Mouse (Mus musculus): Measurements from ENCODE around the gene Tnpo2. TPM values are rescaled to one million over a fixed set of nuclear protein-coding genes. Genes with fewer than 3 reads are reported as not detected.

The Tnpo2 gene
- polyA plus RNA-seq, 1 experiment from 2014 or later: 15.5 TPM

DNA sequence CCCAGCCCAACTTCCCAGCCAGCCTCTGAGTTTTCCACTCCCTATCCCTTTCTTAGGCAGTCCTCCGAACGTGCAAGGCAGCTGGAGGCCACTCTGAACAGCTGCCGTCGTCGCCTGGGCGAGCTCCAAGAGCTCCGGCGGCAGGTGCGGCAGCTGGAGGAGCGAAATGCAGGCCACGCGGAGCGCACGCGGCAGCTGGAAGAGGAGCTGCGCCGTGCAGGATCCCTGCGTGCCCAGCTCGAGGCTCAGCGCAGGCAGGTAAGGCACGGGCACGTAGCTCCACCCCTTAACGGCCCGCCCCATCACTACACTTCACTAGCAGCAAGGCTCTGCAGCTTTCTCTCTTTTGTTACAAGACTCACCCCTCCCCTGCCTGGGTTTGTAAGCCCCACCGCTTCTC lies 41.0 kb upstream of the Tnpo2 start:
- H3K4me2 ChIP-seq (ENCODE audit: low read length): no peak overlapping the region
- DNase-seq (ENCODE audit: low spot score): no peak

GRCm38 (mm10) chr8:84996978-84997377 lies 39.7 kb upstream of the Tnpo2 start:
- Histone ChIP-seq H3K4me3 (ENCODE audit: low read depth, low read length) (no peak overlapping the region), H3K9me3 (ENCODE audit: control insufficient read depth, low read length) (no peaks in the 10 kb centered on the region), H3K27ac (ENCODE audit: low read depth) (no peak overlapping the region), H3K9ac (ENCODE audit: low read length) (no peak overlapping the region), H3K27me3 (replicated peaks; ENCODE audit: control insufficient read depth, insufficient read depth, low read length) (no peaks in the 10 kb centered on the region), H3K4me2 (ENCODE audit: low read length) (no peak overlapping the region), H3K4me1 (replicated peaks; ENCODE audit: control insufficient read depth, insufficient read depth, low read length) (no peaks in the 10 kb centered on the region), H3K36me3 (ENCODE audit: control insufficient read depth, insufficient read depth, low read length) (no peaks in the 10 kb centered on the region)
- WGBS: 86% methylated on average over 5 of the region's 5 CpGs
- DNase-seq (ENCODE audit: low spot score) (no peak), ATAC-seq (replicated peaks; ENCODE audit: low FRiP score, low TSS enrichment, low read depth) (no peak)

More for the DNA sequence above, 41.0 kb upstream of the Tnpo2 start:
- H3K9me3 ChIP-seq (ENCODE audit: control insufficient read depth, low read length): no peaks in the 10 kb centered on the region
- ATAC-seq (replicated peaks; ENCODE audit: low FRiP score, low TSS enrichment, low read depth): no peak
- H3K4me3 ChIP-seq (ENCODE audit: low read depth, low read length): no peak overlapping the region
- H3K4me1 ChIP-seq (replicated peaks; ENCODE audit: control insufficient read depth, insufficient read depth, low read length): no peaks in the 10 kb centered on the region
- WGBS: 35% methylated on average over 25 of the region's 25 CpGs
- H3K36me3 ChIP-seq (ENCODE audit: control insufficient read depth, insufficient read depth, low read length): no peaks in the 10 kb centered on the region
- H3K9ac ChIP-seq (ENCODE audit: low read length): no peak overlapping the region
- no peaks in the 10 kb centered on the region for H3K27me3 ChIP-seq (replicated peaks; ENCODE audit: control insufficient read depth, insufficient read depth, low read length)
- H3K27ac ChIP-seq (ENCODE audit: low read depth): no peak overlapping the region

- Histone ChIP-seq H3K9me3 (ENCODE audit: control insufficient read depth, low read length) (no peaks in the 10 kb centered on the region), H3K4me2 (ENCODE audit: low read length) (peak overlapping the region; percentile 11; the same call in 1 of the 2 replicates), H3K27ac (ENCODE audit: low read depth) (no peak overlapping the region), H3K4me1 (replicated peaks; ENCODE audit: control insufficient read depth, insufficient read depth, low read length) (no peaks in the 10 kb centered on the region), H3K4me3 (ENCODE audit: low read depth, low read length) (no peak overlapping the region), H3K36me3 (ENCODE audit: control insufficient read depth, insufficient read depth, low read length) (0 out of 2 replicates have a peak, but pooled peaks cover 5% of the 10 kb centered on the region), H3K27me3 (replicated peaks; ENCODE audit: control insufficient read depth, insufficient read depth, low read length) (no peaks in the 10 kb centered on the region), H3K9ac (ENCODE audit: low read length) (no peak overlapping the region)
- DNase-seq (ENCODE audit: low spot score): peak; percentile 93
- peak; percentile 70 for ATAC-seq (replicated peaks; ENCODE audit: low FRiP score, low TSS enrichment, low read depth)
- 13% methylated on average over 19 of the region's 19 CpGs for WGBS
Observed at GRCm38 (mm10) chr8:84997649-84998295, 38.9 kb upstream of the Tnpo2 start.

DNA sequence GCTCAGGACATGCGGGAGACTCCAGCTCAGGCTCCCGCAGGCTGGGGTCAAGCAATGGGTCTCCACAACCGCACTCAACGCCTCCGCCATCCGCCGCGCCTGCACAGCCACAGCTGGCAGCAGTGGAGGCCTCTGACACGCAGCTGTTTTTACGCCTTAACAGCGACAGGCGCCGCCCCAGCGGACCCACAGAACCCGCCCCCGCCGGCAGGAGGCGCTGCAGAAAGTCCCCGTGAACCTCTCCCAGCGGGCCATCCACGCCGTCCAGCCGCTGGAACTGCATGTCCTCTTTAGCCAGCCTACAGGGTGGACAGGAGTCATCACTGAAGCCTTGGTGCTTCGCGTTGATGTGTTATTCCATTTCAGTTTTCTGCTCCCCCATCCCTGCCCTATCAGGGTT lies 29.0 kb upstream of the Tnpo2 start:
- DNase-seq (ENCODE audit: low spot score) (peak; percentile 68), ATAC-seq (replicated peaks; ENCODE audit: low FRiP score, low TSS enrichment, low read depth) (no peak)
- Histone ChIP-seq H3K9me3 (ENCODE audit: control insufficient read depth, low read length) (no peaks in the 10 kb centered on the region), H3K27ac (ENCODE audit: low read depth) (no peak overlapping the region), H3K27me3 (replicated peaks; ENCODE audit: control insufficient read depth, insufficient read depth, low read length) (peaks cover 38% of the 10 kb centered on the region), H3K36me3 (ENCODE audit: control insufficient read depth, insufficient read depth, low read length) (0 out of 2 replicates have a peak, but pooled peaks cover 3% of the 10 kb centered on the region), H3K9ac (ENCODE audit: low read length) (no peak overlapping the region), H3K4me1 (replicated peaks; ENCODE audit: control insufficient read depth, insufficient read depth, low read length) (no peaks in the 10 kb centered on the region), H3K4me2 (ENCODE audit: low read length) (no peak overlapping the region), H3K4me3 (ENCODE audit: low read depth, low read length) (no peak overlapping the region)
- 20% methylated on average over 25 of the region's 25 CpGs for WGBS

DNA sequence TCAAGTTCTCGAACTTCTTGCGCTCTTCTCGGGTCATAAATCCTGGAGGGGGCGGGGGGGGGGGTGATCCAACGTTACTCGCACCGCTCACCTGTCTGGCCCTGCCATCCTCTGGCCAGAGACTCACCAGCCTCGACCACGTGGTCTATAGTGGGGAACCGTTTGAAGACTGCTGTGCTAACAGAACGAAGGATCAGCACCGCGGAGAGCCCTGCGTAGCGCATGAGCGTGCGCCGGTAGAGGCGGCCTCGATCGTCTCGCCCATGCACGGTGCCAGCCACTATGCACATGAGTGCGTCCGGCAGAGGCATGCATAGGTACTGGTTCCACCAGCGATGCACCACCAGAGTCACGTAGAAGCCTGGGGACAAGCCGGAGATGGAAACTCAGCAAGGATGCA lies 25.5 kb upstream of the Tnpo2 start:
- WGBS: 12% methylated on average over 28 of the region's 28 CpGs
- Histone ChIP-seq H3K9me3 (ENCODE audit: control insufficient read depth, low read length) (no peaks in the 10 kb centered on the region), H3K36me3 (ENCODE audit: control insufficient read depth, insufficient read depth, low read length) (no peaks in the 10 kb centered on the region), H3K27ac (ENCODE audit: low read depth) (no peak overlapping the region), H3K4me1 (replicated peaks; ENCODE audit: control insufficient read depth, insufficient read depth, low read length) (no peaks in the 10 kb centered on the region), H3K4me3 (ENCODE audit: low read depth, low read length) (no peak overlapping the region), H3K9ac (ENCODE audit: low read length) (no peak overlapping the region), H3K4me2 (ENCODE audit: low read length) (no peak overlapping the region), H3K27me3 (replicated peaks; ENCODE audit: control insufficient read depth, insufficient read depth, low read length) (peaks cover 53% of the 10 kb centered on the region)
- DNase-seq (ENCODE audit: low spot score) (no peak), ATAC-seq (replicated peaks; ENCODE audit: low FRiP score, low TSS enrichment, low read depth) (no peak)

- Histone ChIP-seq H3K36me3 (ENCODE audit: control insufficient read depth, insufficient read depth, low read length) (peaks cover 9% of the 10 kb centered on the region), H3K4me3 (ENCODE audit: low read depth, low read length) (peak overlapping the region; percentile 17), H3K9me3 (ENCODE audit: control insufficient read depth, low read length) (no peaks in the 10 kb centered on the region), H3K27me3 (replicated peaks; ENCODE audit: control insufficient read depth, insufficient read depth, low read length) (peaks cover 45% of the 10 kb centered on the region), H3K4me2 (ENCODE audit: low read length) (peak overlapping the region; percentile 46), H3K27ac (ENCODE audit: low read depth) (no peak overlapping the region), H3K4me1 (replicated peaks; ENCODE audit: control insufficient read depth, insufficient read depth, low read length) (no peaks in the 10 kb centered on the region), H3K9ac (ENCODE audit: low read length) (no peak overlapping the region)
- WGBS: 3% methylated on average over 23 of the region's 26 CpGs
- DNase-seq (ENCODE audit: low spot score) (peak; percentile 83), ATAC-seq (replicated peaks; ENCODE audit: low FRiP score, low TSS enrichment, low read depth) (peak; percentile 59)
Observed at GRCm38 (mm10) chr8:85013230-85013840, 23.4 kb upstream of the Tnpo2 start.

- peaks cover 20% of the 10 kb centered on the region for H3K36me3 ChIP-seq (ENCODE audit: control insufficient read depth, insufficient read depth, low read length)
- peak within 1 kb of the TSS; percentile 17 for H3K4me3 ChIP-seq (ENCODE audit: low read depth, low read length)
- H3K9me3 ChIP-seq (ENCODE audit: control insufficient read depth, low read length): no peaks in the 10 kb centered on the region
- 53% methylated on average over 2 of the region's 2 CpGs for WGBS
- ATAC-seq (replicated peaks; ENCODE audit: low FRiP score, low TSS enrichment, low read depth) (no peak), DNase-seq (ENCODE audit: low spot score) (no peak)
- peak within 1 kb of the TSS; percentile 46 for H3K4me2 ChIP-seq (ENCODE audit: low read length)
- no peak within 1 kb of the TSS for H3K9ac ChIP-seq (ENCODE audit: low read length)
- peaks cover 37% of the 10 kb centered on the region for H3K27me3 ChIP-seq (replicated peaks; ENCODE audit: control insufficient read depth, insufficient read depth, low read length)
- H3K27ac ChIP-seq (ENCODE audit: low read depth): no peak within 1 kb of the TSS
- no peaks in the 10 kb centered on the region for H3K4me1 ChIP-seq (replicated peaks; ENCODE audit: control insufficient read depth, insufficient read depth, low read length)
Observed at GRCm38 (mm10) chr8:85014431-85014830, 22.3 kb upstream of the Tnpo2 start, which contains the start of gene Best2. Gene Best2, minus strand, starts transcription at chr8:85014531.

GRCm38 (mm10) chr8:85016724-85017123 lies 20.0 kb upstream of the Tnpo2 start:
- H3K9ac ChIP-seq (ENCODE audit: low read length): no peak overlapping the region
- H3K4me1 ChIP-seq (replicated peaks; ENCODE audit: control insufficient read depth, insufficient read depth, low read length): no peaks in the 10 kb centered on the region
- peaks cover 19% of the 10 kb centered on the region for H3K27me3 ChIP-seq (replicated peaks; ENCODE audit: control insufficient read depth, insufficient read depth, low read length)
- no peak overlapping the region for H3K4me2 ChIP-seq (ENCODE audit: low read length)
- peaks cover 35% of the 10 kb centered on the region for H3K36me3 ChIP-seq (ENCODE audit: control insufficient read depth, insufficient read depth, low read length)
- no peaks in the 10 kb centered on the region for H3K9me3 ChIP-seq (ENCODE audit: control insufficient read depth, low read length)
- no peak for DNase-seq (ENCODE audit: low spot score)
- H3K27ac ChIP-seq (ENCODE audit: low read depth): no peak overlapping the region
- WGBS: 68% methylated on average over 10 of the region's 10 CpGs
- no peak for ATAC-seq (replicated peaks; ENCODE audit: low FRiP score, low TSS enrichment, low read depth)
- no peak overlapping the region for H3K4me3 ChIP-seq (ENCODE audit: low read depth, low read length)

DNA sequence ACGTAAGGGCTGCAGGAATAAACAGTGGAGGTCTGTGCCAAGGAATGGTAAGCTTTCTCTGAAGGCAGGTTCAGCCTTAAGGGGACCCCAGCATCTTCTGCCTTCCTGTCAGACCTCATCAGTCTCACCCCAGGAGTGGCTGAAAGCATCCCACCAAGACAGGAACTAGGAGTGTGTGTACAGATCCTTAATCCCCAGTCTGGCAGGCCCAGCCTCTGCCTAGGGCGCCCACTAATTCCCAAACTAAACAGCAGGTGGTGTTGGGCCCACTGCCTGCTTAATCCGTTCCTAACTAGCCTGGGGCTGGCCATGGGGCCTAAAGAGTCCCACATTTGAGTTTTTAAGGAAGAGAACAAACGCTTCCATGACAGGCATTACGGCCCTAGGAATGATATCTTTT lies 19.5 kb upstream of the Tnpo2 start:
- 44% methylated on average over 5 of the region's 5 CpGs for WGBS
- Histone ChIP-seq H3K4me3 (ENCODE audit: low read depth, low read length) (no peak overlapping the region), H3K27me3 (replicated peaks; ENCODE audit: control insufficient read depth, insufficient read depth, low read length) (peaks cover 18% of the 10 kb centered on the region; the same call in 1 of the 2 replicates), H3K4me1 (replicated peaks; ENCODE audit: control insufficient read depth, insufficient read depth, low read length) (no peaks in the 10 kb centered on the region), H3K27ac (ENCODE audit: low read depth) (no peak overlapping the region), H3K4me2 (ENCODE audit: low read length) (no peak overlapping the region), H3K9me3 (ENCODE audit: control insufficient read depth, low read length) (no peaks in the 10 kb centered on the region), H3K36me3 (ENCODE audit: control insufficient read depth, insufficient read depth, low read length) (peaks cover 39% of the 10 kb centered on the region), H3K9ac (ENCODE audit: low read length) (no peak overlapping the region)
- no peak for ATAC-seq (replicated peaks; ENCODE audit: low FRiP score, low TSS enrichment, low read depth)
- DNase-seq (ENCODE audit: low spot score): no peak

All from intestine, embryonic 14.5 days (tissue).